Mouse (Mus musculus) thymus, postnatal 4 days (tissue): ENCODE results near the gene Cenpx.
"Not testable (repeated sequence)": the region's sequence is repeated elsewhere in the genome, so short reads cannot be mapped to it uniquely, and the experiment has no call there.

Experiments
- DNase-seq: peaks from one replicate; pipeline ENCODE4 v3.0.0; 2021

The Cenpx gene

GRCm38 (mm10) chr11:120713580-120714518 is at the start of gene Cenpx, which contains the start of gene Lrrc45:
Gene Cenpx, minus strand, starts transcription at chr11:120713738.
Gene Lrrc45, plus strand, starts transcription at chr11:120713925.
- DNase-seq: peak; percentile 93

GRCm38 (mm10) chr11:120762672-120763041 is 49.1 kb upstream of the Cenpx start, which contains the start of gene Hmga1b:
Gene Hmga1b, plus strand, starts transcription at chr11:120762794.
- DNase-seq: not testable (repeated sequence)

GRCm38 (mm10) chr11:120761811-120762671 is 48.5 kb upstream of the Cenpx start:
- no peak for DNase-seq

- no peak for DNase-seq
Measured at GRCm38 (mm10) chr11:120760236-120760635, 46.7 kb upstream of the Cenpx start.

- DNase-seq: no peak
Measured at GRCm38 (mm10) chr11:120751606-120752005, 38.1 kb upstream of the Cenpx start.

GRCm38 (mm10) chr11:120749430-120749829 is 35.9 kb upstream of the Cenpx start:
- DNase-seq: peak; percentile 59

GRCm38 (mm10) chr11:120747974-120748373 is 34.4 kb upstream of the Cenpx start:
- DNase-seq: no peak

- no peak for DNase-seq
Measured at GRCm38 (mm10) chr11:120744121-120744701, 30.7 kb upstream of the Cenpx start.

GRCm38 (mm10) chr11:120740981-120741380 is 27.4 kb upstream of the Cenpx start:
- DNase-seq: no peak

- DNase-seq: no peak
Measured at GRCm38 (mm10) chr11:120736424-120736823, 22.9 kb upstream of the Cenpx start.

GRCm38 (mm10) chr11:120733521-120733920 is 20.0 kb upstream of the Cenpx start:
- no peak for DNase-seq

GRCm38 (mm10) chr11:120731858-120732680 is 18.5 kb upstream of the Cenpx start, which contains the start of gene Cbr2:
Gene Cbr2, minus strand, starts transcription at chr11:120732114.
- DNase-seq: no peak

- DNase-seq: no peak
Measured at GRCm38 (mm10) chr11:120731395-120731794, 17.9 kb upstream of the Cenpx start.

- DNase-seq: no peak
Measured at GRCm38 (mm10) chr11:120730331-120730870, 16.9 kb upstream of the Cenpx start.

GRCm38 (mm10) chr11:120729432-120730050 is 16.0 kb upstream of the Cenpx start:
- peak; percentile 37 for DNase-seq

- no peak for DNase-seq
Measured at GRCm38 (mm10) chr11:120728530-120729240, 15.1 kb upstream of the Cenpx start.

GRCm38 (mm10) chr11:120727564-120727963 is 14.0 kb upstream of the Cenpx start:
- DNase-seq: no peak

GRCm38 (mm10) chr11:120727169-120727527 is 13.6 kb upstream of the Cenpx start, which contains the start of gene Dcxr:
Gene Dcxr, minus strand, starts transcription at chr11:120727281.
- DNase-seq: no peak

GRCm38 (mm10) chr11:120726243-120727168 is 13.0 kb upstream of the Cenpx start:
- no peak for DNase-seq
